Mouse (Mus musculus) myocyte (in vitro differentiated cells): Measurements from ENCODE around the gene Dctpp1. TPM values are rescaled to one million over a fixed set of nuclear protein-coding genes. Genes with fewer than 3 reads are reported as not detected.
"Not testable (repeated sequence)": the region's sequence is repeated elsewhere in the genome, so short reads cannot be mapped to it uniquely, and the experiment has no call there.

ENCODE experiments used
- H3K27me3 ChIP-seq: one replicate; pipeline ENCODE4 v1.6.1; 2011; ENCODE audit not compliant: control insufficient read depth, insufficient read depth, insufficient read length
- H3K36me3 ChIP-seq: one replicate; pipeline ENCODE4 v1.6.1; 2011; ENCODE audit not compliant: control insufficient read depth, insufficient read depth
- H3K4me2 ChIP-seq: one replicate; pipeline ENCODE4 v1.6.1; 2011; ENCODE audit warnings: low read depth, control low read depth
- H3K4me3 ChIP-seq: one replicate; pipeline ENCODE4 v1.5.1; 2011; ENCODE audit warnings: mild to moderate bottlenecking, control low read depth, moderate library complexity
- H3K79me2 ChIP-seq: one replicate; pipeline ENCODE4 v1.6.1; 2011; ENCODE audit not compliant: control insufficient read depth, insufficient read depth
- H3ac ChIP-seq: one replicate; pipeline ENCODE4 v1.6.1; 2011; ENCODE audit not compliant: control insufficient read depth, insufficient read length
- CEBPB ChIP-seq: IDR thresholded peaks from 2 replicates; pipeline ENCODE4 v1.6.1; 2011; ENCODE audit warnings: mild to moderate bottlenecking, moderate library complexity; ENCODE audit not compliant: poor library complexity, insufficient read depth, severe bottlenecking
- E2F4 ChIP-seq: IDR thresholded peaks from one replicate; pipeline ENCODE4 v1.6.1; 2011; ENCODE audit warnings: mild to moderate bottlenecking, control low read depth, moderate library complexity; ENCODE audit not compliant: insufficient read depth
- MAX ChIP-seq: IDR thresholded peaks from one replicate; pipeline ENCODE4 v1.6.1; 2011; ENCODE audit warnings: low read depth, mild to moderate bottlenecking, control low read depth
- MYOD1 ChIP-seq, 3 experiments: IDR thresholded peaks; one replicate each; pipeline ENCODE4 v1.6.1; 2011; ENCODE audit warnings: control low read depth in 2 of 3, low read depth in 2 of 3, mild to moderate bottlenecking in 2 of 3, moderate library complexity in 1 of 3; ENCODE audit not compliant: insufficient read length in 2 of 3, control insufficient read depth in 1 of 3
- MYOG ChIP-seq, 3 experiments: IDR thresholded peaks; one replicate each; pipeline ENCODE4 v1.6.1; 2011; ENCODE audit warnings: control low read depth in 2 of 3, low read depth in 2 of 3, mild to moderate bottlenecking in 2 of 3; ENCODE audit not compliant: insufficient read length in 2 of 3, control insufficient read depth in 1 of 3, insufficient read depth in 1 of 3
- POLR2A ChIP-seq: IDR thresholded peaks from one replicate; pipeline ENCODE4 v1.6.1; 2011; ENCODE audit warnings: low read depth, mild to moderate bottlenecking, control low read depth, moderate library complexity; ENCODE audit not compliant: insufficient read length
- POLR2AphosphoS2 ChIP-seq: IDR thresholded peaks from one replicate; pipeline ENCODE4 v1.6.1; 2011; ENCODE audit warnings: low read depth, control low read depth; ENCODE audit not compliant: insufficient read length
- REST ChIP-seq: IDR thresholded peaks from one replicate; pipeline ENCODE4 v1.6.1; 2011; ENCODE audit warnings: mild to moderate bottlenecking, control low read depth, moderate library complexity; ENCODE audit not compliant: insufficient read depth, insufficient read length
- SRF ChIP-seq: IDR thresholded peaks from one replicate; pipeline ENCODE4 v1.6.1; 2011; ENCODE audit warnings: low read depth; ENCODE audit not compliant: control insufficient read depth, insufficient read length
- TCF12 ChIP-seq: IDR thresholded peaks from one replicate; pipeline ENCODE4 v1.6.1; 2011; ENCODE audit warnings: mild to moderate bottlenecking, control low read depth; ENCODE audit not compliant: poor library complexity, insufficient read depth, severe bottlenecking
- TCF3 ChIP-seq: IDR thresholded peaks from one replicate; pipeline ENCODE4 v1.6.1; 2011; ENCODE audit warnings: low read depth, control low read depth; ENCODE audit not compliant: insufficient read length
- USF1 ChIP-seq: IDR thresholded peaks from one replicate; pipeline ENCODE4 v1.6.1; 2011; ENCODE audit warnings: low read depth, mild to moderate bottlenecking, control low read depth, moderate library complexity
- polyA plus RNA-seq: library from polyadenylated mRNA; unstranded; fragments of >200 nt; fragmentation: generic; extraction: Trizol; gene quantifications from one replicate; pipeline ENCODE4 v1.2.1, GENCODE M21; 2012; ENCODE audit warnings: missing spikeins

Dctpp1 gene
- polyA plus RNA-seq, 1 experiment, result 76.9 TPM

DNA sequence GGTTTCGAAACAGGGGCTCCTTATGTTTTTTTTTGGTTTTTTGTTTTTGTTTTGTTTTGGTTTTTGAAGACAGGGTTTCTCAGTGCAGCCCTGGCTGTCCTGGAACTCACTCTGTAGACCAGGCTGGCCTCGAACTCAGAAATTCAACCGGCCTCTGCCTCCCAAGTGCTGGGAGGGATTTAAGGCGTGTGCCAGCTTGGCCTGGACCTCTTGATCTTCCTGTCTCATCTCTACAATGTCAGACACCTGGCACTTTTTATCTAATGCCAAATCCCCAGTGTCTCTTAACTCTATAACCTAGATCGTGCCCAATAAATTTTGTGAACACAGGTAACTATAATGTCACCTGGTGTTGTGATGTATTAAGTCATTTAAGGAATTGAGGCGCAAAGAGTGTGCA lies 7.2 kb downstream of the Dctpp1 start:
- Histone ChIP-seq H3ac (peak overlapping the region; percentile 42), H3K4me2 (peak overlapping the region; percentile 92), H3K79me2 (no peaks in the 10 kb centered on the region), H3K4me3 (peak overlapping the region; percentile 23), H3K36me3 (no peaks in the 10 kb centered on the region), H3K27me3 (no peaks in the 10 kb centered on the region)
- no peak for TF ChIP-seq E2F4
- TF ChIP-seq REST, result no peak
- TF ChIP-seq CEBPB, result no peak
- TF ChIP-seq POLR2AphosphoS2, result no peak
- TF ChIP-seq SRF, result no peak
- no peak for TF ChIP-seq MAX
- TF ChIP-seq MYOG (IDR thresholded peaks at IDR 0.05; ENCODE audit: control insufficient read depth in 1 of 3, insufficient read depth in 1 of 3, insufficient read length in 2 of 3, low read depth in 2 of 3), result no peak
- TF ChIP-seq USF1, result no peak
- no peak for TF ChIP-seq MYOD1 (IDR thresholded peaks at IDR 0.05; ENCODE audit: control insufficient read depth in 1 of 3, insufficient read length in 2 of 3, low read depth in 2 of 3)
- TF ChIP-seq TCF3, result no peak
- TF ChIP-seq POLR2A, result no peak
- TF ChIP-seq TCF12, result no peak

DNA sequence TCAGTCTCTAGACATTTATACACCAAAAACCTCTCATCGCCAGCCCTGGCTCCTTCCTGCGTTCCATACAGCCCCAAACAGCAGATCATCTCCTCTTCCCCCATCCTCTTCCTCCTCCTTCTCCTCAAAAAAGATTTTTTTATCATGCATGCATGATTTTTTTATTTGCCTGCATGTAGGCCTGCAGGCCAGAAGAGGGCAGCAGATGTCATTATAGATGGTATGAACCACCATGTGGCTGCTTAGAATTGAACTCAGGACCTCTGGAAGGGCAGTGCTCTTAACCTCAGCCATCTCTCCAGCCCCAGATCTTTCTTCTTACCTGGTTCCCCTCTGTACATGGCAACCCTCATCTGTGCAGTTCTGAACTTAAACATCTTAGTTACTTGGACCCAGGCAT lies 8.1 kb downstream of the Dctpp1 start:
- Histone ChIP-seq H3ac (no peak overlapping the region), H3K79me2 (no peaks in the 10 kb centered on the region), H3K36me3 (no peaks in the 10 kb centered on the region), H3K4me2 (no peak overlapping the region), H3K27me3 (no peaks in the 10 kb centered on the region), H3K4me3 (no peak overlapping the region)
- no peak for TF ChIP-seq POLR2AphosphoS2

DNA sequence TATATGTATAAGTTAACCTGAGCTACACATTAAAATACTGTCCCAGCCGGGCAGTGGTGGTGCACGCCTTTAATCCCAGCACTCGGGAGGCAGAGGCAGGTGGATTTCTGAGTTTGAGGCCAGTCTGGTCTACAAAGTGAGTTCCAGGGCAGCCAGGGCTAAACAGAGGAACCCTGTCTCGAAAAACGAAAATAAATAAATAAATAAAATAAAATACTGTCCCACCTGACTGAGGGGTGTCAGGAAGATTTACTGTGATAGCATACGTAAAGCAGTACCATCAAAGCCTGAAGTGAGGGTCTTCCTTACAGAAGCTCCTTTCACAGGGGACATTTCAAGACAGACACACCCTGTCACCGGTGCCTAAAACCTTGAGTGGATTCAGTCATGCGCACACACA lies 10.0 kb downstream of the Dctpp1 start:
- H3K4me3 ChIP-seq, H3K36me3 ChIP-seq, H3ac ChIP-seq, H3K27me3 ChIP-seq, H3K4me2 ChIP-seq: not testable (repeated sequence)
- H3K79me2 ChIP-seq, result peaks cover 13% of the 10 kb centered on the region

DNA sequence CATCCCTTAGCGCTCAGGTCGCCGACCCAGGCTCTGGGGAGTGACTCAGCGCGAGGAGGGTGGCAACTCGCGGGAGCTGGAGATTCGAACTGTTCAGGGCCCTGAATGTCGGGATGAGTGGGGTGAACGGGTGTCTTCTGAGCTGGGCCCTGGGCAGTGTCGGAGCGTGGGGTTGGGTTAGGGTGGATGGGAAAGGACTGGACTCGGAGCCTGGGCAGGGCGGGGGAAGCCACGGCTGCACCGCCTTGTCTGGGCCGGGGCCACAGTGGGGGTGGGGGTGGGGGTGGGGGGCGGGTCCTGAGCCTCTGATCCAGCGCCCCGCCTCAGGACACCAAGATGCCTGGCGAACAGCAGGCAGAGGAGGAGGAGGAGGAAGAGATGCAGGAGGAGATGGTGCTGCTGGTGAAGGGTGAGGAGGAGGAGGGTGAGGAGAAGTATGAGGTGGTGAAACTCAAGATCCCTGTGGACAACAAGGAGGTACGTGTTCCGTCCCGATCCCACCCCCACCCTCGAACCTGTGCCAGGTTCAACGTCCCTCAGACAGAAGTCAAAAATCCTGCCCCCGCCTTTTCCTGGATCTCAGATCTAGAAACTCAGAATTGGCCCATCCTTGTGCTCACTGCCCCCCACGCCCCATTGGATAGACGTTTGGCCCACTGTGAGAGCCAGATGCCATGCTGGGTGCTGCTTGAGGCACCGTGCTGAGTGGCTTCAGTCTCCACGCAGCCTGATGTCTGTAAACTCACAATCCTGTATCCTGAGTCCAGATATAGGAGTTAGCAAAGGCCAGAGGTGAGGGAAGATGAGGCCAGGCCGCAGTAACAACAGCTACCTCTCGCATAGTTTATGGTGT lies 15.6 kb downstream of the Dctpp1 start:
- TF ChIP-seq REST, result no peak
- TF ChIP-seq POLR2AphosphoS2, result no peak
- TF ChIP-seq TCF3, result no peak
- TF ChIP-seq USF1, result no peak
- TF ChIP-seq MAX, result no peak
- no peak for TF ChIP-seq MYOG (IDR thresholded peaks at IDR 0.05; ENCODE audit: control insufficient read depth in 1 of 3, insufficient read depth in 1 of 3, insufficient read length in 2 of 3, low read depth in 2 of 3)
- no peak for TF ChIP-seq MYOD1 (IDR thresholded peaks at IDR 0.05; ENCODE audit: control insufficient read depth in 1 of 3, insufficient read length in 2 of 3, low read depth in 2 of 3)
- no peak for TF ChIP-seq SRF
- no peak for TF ChIP-seq CEBPB
- no peak for TF ChIP-seq POLR2A
- TF ChIP-seq E2F4, result no peak
- Histone ChIP-seq H3ac (peak overlapping the region; percentile 84), H3K79me2 (peaks cover 18% of the 10 kb centered on the region), H3K27me3 (no peaks in the 10 kb centered on the region), H3K4me2 (peak overlapping the region; percentile 73), H3K36me3 (no peaks in the 10 kb centered on the region), H3K4me3 (peak overlapping the region; percentile 57)

DNA sequence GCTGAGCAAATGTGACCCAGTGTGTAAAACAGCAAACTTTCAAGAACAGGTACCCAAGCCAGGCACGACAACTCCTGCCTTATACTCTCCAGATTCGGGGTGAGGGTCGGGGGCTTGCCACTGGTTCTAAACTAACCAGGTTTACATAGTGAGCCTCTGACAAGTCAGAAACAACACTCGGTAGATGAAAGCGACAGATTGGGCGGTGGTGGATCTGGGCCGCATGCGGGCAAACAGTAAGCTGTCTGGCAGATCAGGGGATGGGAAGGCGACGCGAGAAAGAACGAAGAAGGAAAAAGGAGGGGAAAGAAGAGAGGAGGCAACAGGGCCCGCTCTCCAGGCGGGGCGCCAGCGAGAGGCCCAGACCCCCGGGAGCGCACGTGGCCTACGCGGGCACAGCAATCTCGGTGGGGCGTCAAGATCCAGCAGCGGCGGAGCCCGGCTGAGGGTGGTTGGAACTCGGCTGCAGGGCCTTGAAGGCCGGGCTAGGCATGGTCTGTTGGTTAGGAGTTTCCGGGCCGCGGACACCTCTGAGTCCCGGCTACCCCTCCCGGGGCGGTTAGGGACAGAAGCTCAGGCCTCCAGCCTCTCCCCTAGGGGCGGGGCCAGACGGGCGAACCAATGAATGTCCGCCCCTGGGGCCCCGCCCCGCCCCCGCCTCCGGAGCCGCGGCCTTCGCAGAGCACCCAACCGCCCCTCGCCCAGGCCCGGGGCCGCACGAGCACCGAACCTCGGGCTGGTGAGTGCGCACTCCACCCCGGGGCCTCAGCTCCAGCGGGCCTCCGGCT lies 16.4 kb downstream of the Dctpp1 start, which contains the start of gene Zfp771:
Gene Zfp771, plus strand, starts transcription at position 405 of the 788 bp plus-strand sequence.
- H3K36me3 ChIP-seq, result no peaks in the 10 kb centered on the region
- H3K4me3 ChIP-seq, result peak within 1 kb of the TSS; percentile 57
- H3ac ChIP-seq, result peak within 1 kb of the TSS; percentile 84
- peak within 1 kb of the TSS; percentile 89 for H3K4me2 ChIP-seq
- TF ChIP-seq POLR2AphosphoS2 (peak; percentile 39), MYOG (IDR thresholded peaks at IDR 0.05; ENCODE audit: control insufficient read depth in 1 of 3, insufficient read depth in 1 of 3, insufficient read length in 2 of 3, low read depth in 2 of 3) (peak in 1 of 3 experiments; percentile 18), REST (no peak), POLR2A (peak; percentile 86)
- H3K79me2 ChIP-seq, result peaks cover 18% of the 10 kb centered on the region
- H3K27me3 ChIP-seq, result no peaks in the 10 kb centered on the region
